Mouse (Mus musculus) kidney, adult 18-20 months (tissue): Measurements from ENCODE around the gene Fastkd1.
"Not testable (repeated sequence)": the region's sequence is repeated elsewhere in the genome, so short reads cannot be mapped to it uniquely, and the experiment has no call there.

Source experiments
- DNase-seq: peaks from one replicate; pipeline ENCODE4 v3.0.0; 2021

Gene Fastkd1

GRCm38 (mm10) chr2:69668414-69668813, 44.9 kb downstream of the Fastkd1 start:
- no peak for DNase-seq

- DNase-seq, result no peak
Measured at GRCm38 (mm10) chr2:69667656-69668055, 45.7 kb downstream of the Fastkd1 start.

GRCm38 (mm10) chr2:69663827-69664476, 49.4 kb downstream of the Fastkd1 start:
- DNase-seq, result no peak

GRCm38 (mm10) chr2:69659326-69659725, 54.0 kb downstream of the Fastkd1 start:
- DNase-seq, result no peak

GRCm38 (mm10) chr2:69649716-69650115, 63.6 kb downstream of the Fastkd1 start:
- DNase-seq, result no peak

GRCm38 (mm10) chr2:69646726-69647490, 66.4 kb downstream of the Fastkd1 start, which contains the start of gene Bbs5:
Gene Bbs5 (plus strand): TSS chr2:69647171.
- peak; percentile 93 for DNase-seq

- DNase-seq, result no peak
Measured at GRCm38 (mm10) chr2:69644968-69645617, 68.2 kb downstream of the Fastkd1 start.

GRCm38 (mm10) chr2:69640100-69640499, 73.2 kb downstream of the Fastkd1 start:
- peak; percentile 59 for DNase-seq

- DNase-seq, result not testable (repeated sequence)
Measured at GRCm38 (mm10) chr2:69637989-69638388, 75.3 kb downstream of the Fastkd1 start.
